Mouse (Mus musculus) neutrophil, adult 83 days (primary cell): ENCODE measurements around the gene Doc2b. TPM values are rescaled to one million over a fixed set of nuclear protein-coding genes. Genes with fewer than 3 reads are reported as not detected.

Experiments
- total RNA-seq, 2 experiments: library from RNA; stranded (reverse); gene quantifications; one replicate each; pipeline ENCODE4 v1.2.4; 2023

Gene Doc2b
- not detected for total RNA-seq

GRCm38 (mm10) chr11:75796029-75796445, at the start of gene Doc2b:
Gene Doc2b (minus strand): TSS chr11:75796049.

GRCm38 (mm10) chr11:75732434-75733226, 63.2 kb downstream of the Doc2b start, which contains the start of gene Ywhae:
Gene Ywhae (plus strand): TSS chr11:75732869.

Other genes starting within 250 kb of the Doc2b start
- gene Pitpna, start 208.0 kb downstream of the Doc2b start, total RNA-seq: 100 to 1,000 TPM; 201 to 220 TPM
- 10 to 100 TPM; 70.5 to 82.5 TPM for gene Inpp5k, start 165.1 kb downstream of the Doc2b start, total RNA-seq
- 10 to 100 TPM; 52.8 to 60.4 TPM for gene Myo1c, start 145.5 kb downstream of the Doc2b start, total RNA-seq
- 10 to 100 TPM; 50.3 to 68.6 TPM for gene Crk, start 116.8 kb downstream of the Doc2b start, total RNA-seq
- 100 to 1,000 TPM; 205 to 219 TPM for gene Ywhae, start 63.2 kb downstream of the Doc2b start, total RNA-seq
- gene Rph3al, start 142.4 kb upstream of the Doc2b start, total RNA-seq: 1 to 10 TPM; 3.5 to 3.6 TPM
- gene 1700016K19Rik, start 203.9 kb upstream of the Doc2b start, total RNA-seq: not detected
- 100 to 1,000 TPM; 147 to 158 TPM for gene Rflnb, start 231.7 kb upstream of the Doc2b start, total RNA-seq